Mouse (Mus musculus): ENCODE data around the gene Lrrc29. TPM values are rescaled to one million over a fixed set of nuclear protein-coding genes. Genes with fewer than 3 reads are reported as not detected.

The Lrrc29 gene
- polyA plus RNA-seq, 1 experiment = 11.0 TPM

DNA sequence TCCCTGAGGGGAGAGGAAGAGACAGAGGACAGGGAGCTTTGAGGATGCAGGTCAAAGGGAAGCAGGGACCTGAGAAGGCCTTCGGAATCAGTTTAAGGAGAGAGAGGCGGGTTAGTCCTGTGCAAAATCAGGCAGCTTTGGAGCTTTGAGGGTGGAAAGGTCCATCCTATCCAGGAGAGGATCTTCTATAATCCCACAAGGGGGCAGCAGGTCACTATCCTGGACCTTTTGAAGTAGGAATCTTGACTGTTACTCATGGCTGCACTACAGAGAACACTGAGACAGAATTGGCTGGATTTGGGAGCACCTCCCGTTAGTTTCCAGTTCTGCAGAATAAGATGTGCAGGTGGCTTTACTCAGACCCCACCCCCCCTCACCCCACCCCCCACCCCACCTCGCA is 33.6 kb upstream of the Lrrc29 start:
- DNase-seq = no peak
- Histone ChIP-seq H3K27me3 (replicated peaks; ENCODE audit: control insufficient read depth, insufficient read depth, low read length) (no peaks in the 10 kb centered on the region), H3K36me3 (ENCODE audit: control insufficient read depth, insufficient read depth, low read length) (no peaks in the 10 kb centered on the region), H3K4me3 (ENCODE audit: insufficient read depth, low read depth, low read length) (no peak overlapping the region), H3K27ac (ENCODE audit: insufficient read depth, low read depth, low read length) (no peak overlapping the region), H3K4me1 (ENCODE audit: control insufficient read depth, insufficient read depth, low read length) (0 out of 2 replicates have a peak, but pooled peaks cover 4% of the 10 kb centered on the region)
- TF ChIP-seq POLR2A (IDR thresholded peaks at IDR 0.05; ENCODE audit: low read depth, low read length) (no peak), CTCF (conservative IDR thresholded peaks at IDR 0.05; ENCODE audit: insufficient read depth, insufficient read length, low read depth, low read length) (0 out of 2 replicates have a peak, but pooled peaks have one; percentile 27)
- 48% methylated on average over 4 of the region's 4 CpGs for WGBS

DNA sequence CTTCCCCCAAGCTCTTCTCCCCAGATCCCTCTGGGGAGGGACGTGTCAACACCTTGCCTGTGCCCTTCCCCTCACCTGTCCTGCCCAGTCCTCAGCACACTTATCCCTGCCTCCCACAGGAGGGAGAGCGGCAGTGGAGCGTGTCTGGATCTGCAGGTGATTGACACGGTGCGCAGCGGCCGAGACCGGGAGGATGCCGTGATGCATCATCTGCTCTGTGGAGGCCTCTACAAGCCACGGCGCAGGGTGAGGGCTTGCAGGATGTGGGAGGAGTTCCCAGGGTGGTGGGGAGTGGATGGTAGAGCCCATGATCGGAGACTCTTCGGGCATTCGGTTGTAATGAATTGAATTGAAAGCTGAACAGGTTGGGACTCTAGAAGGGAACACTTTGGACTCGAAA is 33.1 kb upstream of the Lrrc29 start:
- no peaks in the 10 kb centered on the region for H3K27me3 ChIP-seq (replicated peaks; ENCODE audit: control insufficient read depth, insufficient read depth, low read length)
- DNase-seq = no peak
- TF ChIP-seq POLR2A (IDR thresholded peaks at IDR 0.05; ENCODE audit: low read depth, low read length) (no peak), CTCF (conservative IDR thresholded peaks at IDR 0.05; ENCODE audit: insufficient read depth, insufficient read length, low read depth, low read length) (no peak)
- WGBS = 45% methylated on average over 15 of the region's 15 CpGs
- no peaks in the 10 kb centered on the region for H3K36me3 ChIP-seq (ENCODE audit: control insufficient read depth, insufficient read depth, low read length)
- no peak overlapping the region for H3K27ac ChIP-seq (ENCODE audit: insufficient read depth, low read depth, low read length)
- 0 out of 2 replicates have a peak, but pooled peaks cover 4% of the 10 kb centered on the region for H3K4me1 ChIP-seq (ENCODE audit: control insufficient read depth, insufficient read depth, low read length)
- H3K4me3 ChIP-seq (ENCODE audit: insufficient read depth, low read depth, low read length) = no peak overlapping the region

DNA sequence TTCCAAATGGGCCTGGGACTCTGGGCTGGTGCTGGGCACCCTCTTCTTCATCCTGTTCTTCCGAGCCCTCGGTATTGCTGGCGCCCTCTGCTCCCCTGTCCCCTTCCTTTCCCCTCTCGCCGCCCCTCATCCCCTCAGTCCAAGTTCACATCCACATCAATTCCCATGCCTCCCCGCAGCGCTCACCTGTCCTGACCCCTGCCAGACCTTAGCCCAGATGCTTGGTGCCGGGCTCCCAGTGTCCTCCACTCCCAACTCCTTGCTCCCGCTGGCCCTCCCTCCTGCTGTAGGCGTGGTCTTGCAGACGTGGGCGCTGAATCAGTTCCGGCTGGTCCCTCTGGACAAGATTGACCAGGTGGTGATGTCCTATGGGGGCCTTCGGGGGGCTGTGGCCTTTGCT is 30.6 kb upstream of the Lrrc29 start:
- Histone ChIP-seq H3K27ac (ENCODE audit: insufficient read depth, low read depth, low read length) (no peak overlapping the region), H3K36me3 (ENCODE audit: control insufficient read depth, insufficient read depth, low read length) (no peaks in the 10 kb centered on the region), H3K27me3 (replicated peaks; ENCODE audit: control insufficient read depth, insufficient read depth, low read length) (no peaks in the 10 kb centered on the region), H3K4me1 (ENCODE audit: control insufficient read depth, insufficient read depth, low read length) (no peaks in the 10 kb centered on the region), H3K4me3 (ENCODE audit: insufficient read depth, low read depth, low read length) (no peak overlapping the region)
- DNase-seq = no peak
- TF ChIP-seq CTCF (conservative IDR thresholded peaks at IDR 0.05; ENCODE audit: insufficient read depth, insufficient read length, low read depth, low read length) = no peak
- TF ChIP-seq POLR2A (IDR thresholded peaks at IDR 0.05; ENCODE audit: low read depth, low read length) = no peak
- WGBS = 88% methylated on average over 14 of the region's 14 CpGs

DNA sequence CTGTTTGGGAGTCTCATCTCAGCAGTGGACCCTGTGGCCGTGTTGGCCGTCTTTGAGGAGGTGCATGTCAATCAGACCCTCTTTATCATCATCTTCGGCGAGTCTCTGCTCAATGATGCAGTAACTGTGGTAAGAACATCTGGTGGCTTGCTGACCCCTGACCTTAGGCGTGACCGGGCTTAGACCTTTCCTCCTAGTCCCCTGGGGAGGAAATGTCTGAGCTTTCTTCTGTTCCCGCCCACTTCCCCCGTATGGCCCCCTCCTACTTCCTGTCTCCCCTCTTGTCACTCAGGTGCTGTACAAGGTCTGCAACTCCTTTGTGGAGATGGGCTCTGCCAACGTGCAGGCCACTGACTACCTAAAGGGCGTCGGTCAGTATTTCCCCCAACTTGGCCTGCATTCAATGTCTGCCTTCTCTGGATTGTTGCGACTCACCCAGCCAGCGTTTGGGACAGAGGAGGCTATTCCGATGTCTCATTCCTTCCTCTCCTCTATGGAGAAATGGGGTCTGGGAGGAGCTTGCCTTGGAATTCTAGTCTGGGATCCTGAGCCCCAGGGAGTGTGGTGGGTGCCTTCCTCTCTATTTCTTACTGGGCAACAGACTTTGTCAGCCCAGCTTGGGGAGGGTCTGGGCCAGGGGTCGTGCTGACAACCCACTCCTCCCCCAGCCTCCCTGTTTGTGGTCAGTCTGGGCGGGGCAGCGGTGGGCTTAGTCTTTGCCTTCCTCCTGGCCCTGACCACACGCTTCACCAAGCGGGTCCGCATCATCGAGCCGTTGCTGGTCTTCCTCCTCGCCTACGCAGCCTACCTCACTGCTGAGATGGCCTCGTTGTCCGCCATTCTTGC is 29.3 kb upstream of the Lrrc29 start:
- no peaks in the 10 kb centered on the region for H3K36me3 ChIP-seq (ENCODE audit: control insufficient read depth, insufficient read depth, low read length)
- DNase-seq = peak; percentile 75
- no peaks in the 10 kb centered on the region for H3K27me3 ChIP-seq (replicated peaks; ENCODE audit: control insufficient read depth, insufficient read depth, low read length)
- TF ChIP-seq POLR2A (IDR thresholded peaks at IDR 0.05; ENCODE audit: low read depth, low read length) (no peak), CTCF (conservative IDR thresholded peaks at IDR 0.05; ENCODE audit: insufficient read depth, insufficient read length, low read depth, low read length) (no peak)
- 0 out of 2 replicates have a peak overlapping the region, but pooled peaks have one; percentile 19 for H3K4me3 ChIP-seq (ENCODE audit: insufficient read depth, low read depth, low read length)
- H3K4me1 ChIP-seq (ENCODE audit: control insufficient read depth, insufficient read depth, low read length) = no peaks in the 10 kb centered on the region
- H3K27ac ChIP-seq (ENCODE audit: insufficient read depth, low read depth, low read length) = peak overlapping the region; percentile 19; the same call in 1 of the 2 replicates
- WGBS = 68% methylated on average over 26 of the region's 26 CpGs

DNA sequence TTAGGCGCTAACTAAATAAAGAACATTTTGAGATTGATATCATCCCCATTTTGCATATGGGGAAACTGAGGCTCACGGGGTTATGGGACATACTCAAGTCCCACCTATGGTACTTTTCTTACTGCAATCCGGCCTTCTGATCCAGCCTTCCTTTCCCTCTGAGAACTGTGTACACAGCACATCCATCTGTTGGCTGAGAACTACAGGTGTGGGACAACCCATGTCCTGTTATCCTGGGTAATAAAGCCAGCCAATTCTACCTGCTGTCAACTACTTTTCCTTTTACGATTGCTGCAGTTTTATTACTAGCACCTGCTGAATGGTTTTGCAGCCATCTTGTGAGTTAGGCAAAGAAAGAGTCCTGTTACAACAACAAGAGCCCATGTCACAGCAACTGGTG is 28.5 kb upstream of the Lrrc29 start:
- no peak for DNase-seq
- TF ChIP-seq CTCF (conservative IDR thresholded peaks at IDR 0.05; ENCODE audit: insufficient read depth, insufficient read length, low read depth, low read length) (no peak), POLR2A (IDR thresholded peaks at IDR 0.05; ENCODE audit: low read depth, low read length) (no peak)
- Histone ChIP-seq H3K4me3 (ENCODE audit: insufficient read depth, low read depth, low read length) (no peak overlapping the region), H3K27ac (ENCODE audit: insufficient read depth, low read depth, low read length) (no peak overlapping the region), H3K27me3 (replicated peaks; ENCODE audit: control insufficient read depth, insufficient read depth, low read length) (no peaks in the 10 kb centered on the region), H3K36me3 (ENCODE audit: control insufficient read depth, insufficient read depth, low read length) (no peaks in the 10 kb centered on the region), H3K4me1 (ENCODE audit: control insufficient read depth, insufficient read depth, low read length) (no peaks in the 10 kb centered on the region)
- WGBS = 97% methylated on average over 4 of the region's 4 CpGs

DNA sequence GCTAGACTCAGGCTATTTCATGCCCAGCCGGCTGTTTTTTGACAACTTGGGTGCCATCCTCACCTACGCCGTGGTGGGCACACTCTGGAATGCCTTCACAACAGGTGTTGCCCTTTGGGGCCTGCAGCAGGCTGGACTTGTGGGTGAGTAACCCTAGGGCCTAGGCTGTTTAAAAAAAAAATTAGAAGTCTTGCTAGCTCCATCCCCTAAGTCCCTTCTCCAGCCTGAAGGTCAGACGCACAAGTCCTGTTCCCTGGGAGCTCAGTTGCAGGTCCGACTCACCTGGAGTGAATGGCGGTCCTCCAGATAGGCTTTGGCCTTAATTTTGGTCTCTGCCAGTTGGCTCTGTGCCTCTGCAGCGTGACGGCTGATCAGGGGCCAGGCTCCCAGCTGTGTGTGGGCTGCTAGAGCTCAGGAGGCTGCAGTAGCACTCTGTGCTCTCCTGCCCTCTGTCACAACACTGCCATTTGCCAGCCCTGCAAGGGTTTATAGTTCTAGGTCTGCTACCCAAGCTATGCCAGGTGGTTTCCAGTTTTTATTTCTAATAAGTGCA is 27.6 kb upstream of the Lrrc29 start:
- no peak overlapping the region for H3K27ac ChIP-seq (ENCODE audit: insufficient read depth, low read depth, low read length)
- H3K4me3 ChIP-seq (ENCODE audit: insufficient read depth, low read depth, low read length) = no peak overlapping the region
- DNase-seq = no peak
- no peaks in the 10 kb centered on the region for H3K27me3 ChIP-seq (replicated peaks; ENCODE audit: control insufficient read depth, insufficient read depth, low read length)
- no peaks in the 10 kb centered on the region for H3K36me3 ChIP-seq (ENCODE audit: control insufficient read depth, insufficient read depth, low read length)
- WGBS = 65% methylated on average over 8 of the region's 8 CpGs
- no peaks in the 10 kb centered on the region for H3K4me1 ChIP-seq (ENCODE audit: control insufficient read depth, insufficient read depth, low read length)
- TF ChIP-seq POLR2A (IDR thresholded peaks at IDR 0.05; ENCODE audit: low read depth, low read length) (no peak), CTCF (conservative IDR thresholded peaks at IDR 0.05; ENCODE audit: insufficient read depth, insufficient read length, low read depth, low read length) (no peak)

DNA sequence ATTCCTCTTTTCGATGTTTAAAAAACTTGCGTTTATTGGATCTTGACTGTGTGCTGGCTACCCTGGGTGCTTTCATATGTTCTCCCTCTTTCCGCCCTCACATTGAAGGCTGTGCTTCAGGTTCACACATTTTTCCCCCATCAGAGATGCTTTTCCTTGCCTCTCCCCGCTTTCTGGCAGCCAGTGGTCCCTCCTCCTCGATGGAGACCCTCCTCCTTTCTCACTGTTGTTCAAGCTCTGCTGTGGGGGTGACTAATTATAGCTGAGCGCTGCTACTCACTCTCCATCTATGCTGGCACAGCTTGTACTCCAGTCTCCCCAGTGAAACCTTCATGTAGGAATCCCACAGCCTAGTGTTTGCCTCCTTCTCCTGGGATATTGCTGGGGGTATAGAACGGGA is 24.1 kb upstream of the Lrrc29 start:
- H3K36me3 ChIP-seq (ENCODE audit: control insufficient read depth, insufficient read depth, low read length) = no peaks in the 10 kb centered on the region
- no peak for DNase-seq
- no peaks in the 10 kb centered on the region for H3K27me3 ChIP-seq (replicated peaks; ENCODE audit: control insufficient read depth, insufficient read depth, low read length)
- no peak overlapping the region for H3K4me3 ChIP-seq (ENCODE audit: insufficient read depth, low read depth, low read length)
- no peak for TF ChIP-seq CTCF (conservative IDR thresholded peaks at IDR 0.05; ENCODE audit: insufficient read depth, insufficient read length, low read depth, low read length)
- TF ChIP-seq POLR2A (IDR thresholded peaks at IDR 0.05; ENCODE audit: low read depth, low read length) = no peak
- no peak overlapping the region for H3K27ac ChIP-seq (ENCODE audit: insufficient read depth, low read depth, low read length)
- H3K4me1 ChIP-seq (ENCODE audit: control insufficient read depth, insufficient read depth, low read length) = no peaks in the 10 kb centered on the region; the same call in 1 of the 2 replicates
- 72% methylated on average over 7 of the region's 7 CpGs for WGBS
